Mouse (Mus musculus) stomach, embryonic 15.5 days (tissue): ENCODE measurements around the gene H2al2b. TPM values are rescaled to one million over a fixed set of nuclear protein-coding genes. Genes with fewer than 3 reads are reported as not detected.
"Not testable (repeated sequence)": the region's sequence is repeated elsewhere in the genome, so short reads cannot be mapped to it uniquely, and the experiment has no call there.

ENCODE experiments used
- ATAC-seq: fragments of 200-750 bp; cut with Nextera tagmentation; 2 replicates; pipeline ENCODE4 v1.8.0; 2017; ENCODE audit warnings: low read depth, moderate number of reproducible peaks, moderate TSS enrichment; ENCODE audit not compliant: insufficient read depth, low FRiP score
- H3K27ac ChIP-seq: fragments of 300-500 bp; sonication (generic); 2 replicates; pipeline ENCODE4 v1.5.1; 2015; ENCODE audit warnings: mild to moderate bottlenecking, inconsistent platforms
- H3K27me3 ChIP-seq: fragments of 300-500 bp; sonication (generic); replicated peaks from 2 replicates; pipeline ENCODE4 v1.6.1; 2015; ENCODE audit warnings: inconsistent platforms
- H3K36me3 ChIP-seq: fragments of 300-500 bp; sonication (generic); 2 replicates; pipeline ENCODE4 v1.6.1; 2015; ENCODE audit warnings: inconsistent platforms
- H3K4me1 ChIP-seq: fragments of 300-500 bp; sonication (generic); 2 replicates; pipeline ENCODE4 v1.6.1; 2015; ENCODE audit warnings: inconsistent platforms
- H3K4me2 ChIP-seq: fragments of 300-500 bp; sonication (generic); 2 replicates; pipeline ENCODE4 v1.6.1; 2015; ENCODE audit warnings: mild to moderate bottlenecking, inconsistent platforms
- H3K4me3 ChIP-seq: fragments of 300-500 bp; sonication (generic); replicated peaks from 2 replicates; pipeline ENCODE4 v1.5.1; 2015; ENCODE audit warnings: inconsistent platforms
- H3K9ac ChIP-seq: fragments of 300-500 bp; sonication (generic); 2 replicates; pipeline ENCODE4 v1.6.1; 2015; ENCODE audit warnings: inconsistent platforms
- H3K9me3 ChIP-seq: fragments of 300-500 bp; sonication (generic); 2 replicates; pipeline ENCODE4 v1.6.1; 2016; ENCODE audit warnings: inconsistent platforms
- WGBS: fragments of 180-500 bp; shearing (Covaris S2); methylation state at CpG from one replicate; pipeline ENCODE4 v1.1.7; 2015; 5-methylcytosine and 5-hydroxymethylcytosine counted together
- polyA plus RNA-seq: library from polyadenylated mRNA; unstranded; fragments of >200 nt; fragmentation: Nextera tagmentation; extraction: Ambion mirVana; gene quantifications from 2 replicates; pipeline ENCODE4 v1.2.1, GENCODE M21; 2015

Gene H2al2b
- polyA plus RNA-seq = not detected in 2 replicates

- not testable (repeated sequence) for H3K9me3 ChIP-seq, H3K9ac ChIP-seq, H3K4me2 ChIP-seq, ATAC-seq, H3K4me1 ChIP-seq, H3K36me3 ChIP-seq, H3K27ac ChIP-seq, H3K4me3 ChIP-seq, H3K27me3 ChIP-seq
- WGBS = no CpG with 5 or more reads among the region's 4 CpGs
Measured at GRCm38 (mm10) chrY:2720574-2720973, at the start of gene H2al2b. H2al2b (minus strand) TSS chrY:2720674.

Other genes starting within 250 kb of the H2al2b start
- not detected in 2 replicates for gene H2al2c, start 121.6 kb downstream of the H2al2b start, polyA plus RNA-seq
- gene Sry, start 57.0 kb downstream of the H2al2b start, polyA plus RNA-seq = not detected in 2 replicates
- 0.09 TPM in 1 of 2 replicates, not detected in the other for gene Gm4064, start 75.5 kb upstream of the H2al2b start, polyA plus RNA-seq
- not detected in 2 replicates for gene Rbmy, start 110.0 kb upstream of the H2al2b start, polyA plus RNA-seq
- gene Gm10256, start 110.0 kb upstream of the H2al2b start, polyA plus RNA-seq = 0.14 TPM in 1 of 2 replicates, not detected in the other
- gene Gm10352, start 180.3 kb upstream of the H2al2b start, polyA plus RNA-seq = not detected in 2 replicates
- not detected in 2 replicates for gene Gm29289, start 211.9 kb upstream of the H2al2b start, polyA plus RNA-seq